ENCODE assay signal across 16 mouse cellular contexts in genomic region chr7:130314658-130315057, GRCm38 (mm10).
"Had no signal": no experiment of that assay in that cellular context is flagged by ENCODE, and none has a peak within 500 bp of the region (broad histone marks: within the 10 kb centered on the region; RNA-seq: fewer than 3 reads in every experiment).

No protein-coding gene starts in this region.

- H3K36me3 ChIP-seq: neural tube, embryonic 13.5 days; neural tube, embryonic 15.5 days; stomach, embryonic 15.5 days had no signal

- H3K4me2 ChIP-seq: neural tube, embryonic 13.5 days; neural tube, embryonic 15.5 days; stomach, embryonic 15.5 days had no signal

- H3K27ac ChIP-seq: neural tube, embryonic 13.5 days; neural tube, embryonic 15.5 days; stomach, embryonic 15.5 days; stomach, postnatal 0 days had no signal

- H3K9me3 ChIP-seq: neural tube, embryonic 13.5 days; neural tube, embryonic 15.5 days; stomach, embryonic 15.5 days had no signal

- H3K27me3 ChIP-seq: neural tube, embryonic 13.5 days; neural tube, embryonic 15.5 days; stomach, embryonic 15.5 days had no signal

- DNase-seq: retina, postnatal 1 day; right cerebral cortex, adult 18-20 months; right cerebral cortex, postnatal 14 days; right cerebral cortex, postnatal 25 days; right cerebral cortex, postnatal 4 days; spleen, adult 18-20 months; thymus, adult 18-20 months; thymus, adult 2 months; thymus, postnatal 14 days; thymus, postnatal 25 days; thymus, postnatal 36 days; thymus, postnatal 4 days had no signal

- H3K9ac ChIP-seq: neural tube, embryonic 13.5 days; neural tube, embryonic 15.5 days; stomach, embryonic 15.5 days had no signal

- H3K4me3 ChIP-seq: neural tube, embryonic 13.5 days; neural tube, embryonic 15.5 days; stomach, embryonic 15.5 days had no signal
